Mouse (Mus musculus): Measurements from ENCODE around the gene Srrt.

Srrt gene

GRCm38 (mm10) chr5:137307071-137307912, at the start of gene Srrt:
Gene Srrt, minus strand, starts transcription at chr5:137307674.
- DNase-seq (ENCODE audit: low read depth) = peak; percentile 92

GRCm38 (mm10) chr5:137354091-137354490, 46.6 kb upstream of the Srrt start:
- no peak for DNase-seq (ENCODE audit: low read depth)

DNA sequence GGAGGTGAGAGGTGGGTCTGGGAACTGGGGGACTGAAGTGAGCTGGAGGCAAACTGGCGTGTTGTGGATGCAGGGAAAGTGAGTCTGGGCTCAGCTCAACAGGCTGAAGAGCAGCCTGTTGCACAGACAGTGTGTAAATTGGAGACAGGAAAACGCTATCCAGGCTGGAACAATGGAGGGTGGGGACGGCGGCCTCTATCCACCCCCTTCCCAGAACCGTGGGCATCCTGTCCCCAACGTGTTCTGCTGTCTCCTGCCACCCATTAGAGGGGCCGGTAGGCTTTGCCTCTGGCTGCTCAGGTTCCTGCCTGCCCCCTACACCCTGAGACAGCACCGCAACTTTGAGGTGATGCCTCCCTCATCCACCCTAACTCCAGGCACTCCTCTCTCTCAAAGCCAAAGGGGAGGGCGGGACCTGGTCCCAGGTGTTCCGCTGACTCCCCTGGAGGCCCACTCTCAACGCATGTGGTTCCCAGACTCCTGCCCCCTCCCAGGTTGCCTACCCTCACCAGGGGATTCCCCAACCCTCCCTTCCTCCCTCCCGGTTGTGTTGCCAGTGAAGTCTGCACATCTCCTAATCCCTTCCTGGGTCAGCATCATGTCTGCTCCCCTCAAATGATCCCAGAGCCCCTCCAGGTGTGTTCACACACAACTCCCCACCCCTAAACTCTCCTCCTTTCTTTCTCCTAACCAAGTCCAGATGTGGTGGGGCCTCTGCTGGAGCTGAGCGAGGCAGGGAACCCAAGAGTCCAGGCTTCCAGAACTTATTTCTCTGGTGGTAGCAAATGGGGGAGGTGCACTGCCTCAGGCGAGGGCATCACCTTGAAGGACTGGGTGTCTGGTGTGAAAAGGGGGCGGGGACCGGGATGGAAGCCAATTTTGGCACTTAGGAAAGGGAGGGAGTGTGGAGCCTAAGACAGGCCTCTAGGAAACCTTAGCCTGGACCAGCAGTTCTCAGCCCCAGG, 44.8 kb upstream of the Srrt start:
- DNase-seq (ENCODE audit: low read depth) = no peak

DNA sequence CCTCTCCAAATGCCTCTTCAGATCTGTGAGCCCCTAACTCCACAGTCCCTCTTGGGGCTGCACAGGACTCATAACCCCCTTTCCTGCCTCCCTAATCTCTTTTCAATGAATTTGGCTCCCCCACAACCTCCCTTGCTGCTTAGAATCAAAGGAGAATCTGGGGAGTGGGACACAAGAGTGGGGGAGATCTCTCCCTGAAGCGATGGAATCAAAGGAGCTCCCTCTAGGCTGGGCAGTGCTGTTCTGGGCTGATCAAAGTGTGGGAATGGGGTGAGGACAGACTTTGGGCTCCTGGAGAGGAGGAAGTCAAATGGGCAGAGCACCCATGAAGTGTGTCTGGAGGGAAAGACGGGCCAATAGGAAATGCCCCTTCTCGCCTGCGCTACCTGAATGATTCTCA, 43.9 kb upstream of the Srrt start:
- no peak for DNase-seq (ENCODE audit: low read depth)

- DNase-seq (ENCODE audit: low read depth) = no peak
These were observed 43.5 kb upstream of the Srrt start for GRCm38 (mm10) chr5:137351058-137351380.

DNA sequence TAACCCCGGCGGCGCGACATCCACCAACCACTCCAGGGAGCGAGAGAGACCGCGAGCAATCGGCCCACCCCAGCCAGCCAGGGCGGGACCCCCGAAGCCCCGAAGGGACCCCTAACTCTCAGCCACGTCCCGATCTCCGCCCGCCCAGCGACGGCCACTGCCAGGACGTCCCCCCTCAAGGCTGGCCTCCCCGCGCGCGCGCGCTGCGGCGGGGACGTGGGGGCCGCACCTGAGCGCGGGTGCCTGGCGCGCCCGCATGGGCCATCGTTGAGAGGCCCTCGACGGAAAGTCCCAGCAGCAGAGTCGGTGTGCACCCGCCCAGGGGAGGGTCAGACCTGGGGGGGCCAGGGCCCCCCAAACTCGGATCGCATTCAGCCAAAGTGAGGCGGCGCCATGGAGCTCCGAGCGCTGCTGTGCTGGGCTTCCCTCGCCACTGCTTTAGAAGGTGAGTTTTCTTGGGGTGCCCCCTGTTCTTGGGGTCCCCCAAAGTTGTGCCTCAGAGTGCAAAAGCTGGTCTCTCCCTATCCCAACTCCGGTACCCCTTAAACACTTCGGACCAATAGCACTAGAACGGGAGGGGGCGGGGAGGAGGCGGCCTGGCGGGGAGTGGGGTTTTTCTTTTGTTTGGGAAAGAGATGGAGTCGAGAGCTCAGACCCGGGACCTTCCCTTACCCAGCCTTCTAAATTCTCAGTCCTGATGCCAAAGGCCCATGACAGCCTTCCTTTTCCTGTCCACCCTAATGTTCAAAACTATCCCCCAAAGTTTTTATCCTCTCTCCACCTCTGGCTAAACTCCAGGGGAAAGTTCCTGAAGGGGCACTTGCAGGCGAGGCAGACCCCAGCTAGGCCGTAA, 43.0 kb upstream of the Srrt start:
- no peak for DNase-seq (ENCODE audit: low read depth)

DNA sequence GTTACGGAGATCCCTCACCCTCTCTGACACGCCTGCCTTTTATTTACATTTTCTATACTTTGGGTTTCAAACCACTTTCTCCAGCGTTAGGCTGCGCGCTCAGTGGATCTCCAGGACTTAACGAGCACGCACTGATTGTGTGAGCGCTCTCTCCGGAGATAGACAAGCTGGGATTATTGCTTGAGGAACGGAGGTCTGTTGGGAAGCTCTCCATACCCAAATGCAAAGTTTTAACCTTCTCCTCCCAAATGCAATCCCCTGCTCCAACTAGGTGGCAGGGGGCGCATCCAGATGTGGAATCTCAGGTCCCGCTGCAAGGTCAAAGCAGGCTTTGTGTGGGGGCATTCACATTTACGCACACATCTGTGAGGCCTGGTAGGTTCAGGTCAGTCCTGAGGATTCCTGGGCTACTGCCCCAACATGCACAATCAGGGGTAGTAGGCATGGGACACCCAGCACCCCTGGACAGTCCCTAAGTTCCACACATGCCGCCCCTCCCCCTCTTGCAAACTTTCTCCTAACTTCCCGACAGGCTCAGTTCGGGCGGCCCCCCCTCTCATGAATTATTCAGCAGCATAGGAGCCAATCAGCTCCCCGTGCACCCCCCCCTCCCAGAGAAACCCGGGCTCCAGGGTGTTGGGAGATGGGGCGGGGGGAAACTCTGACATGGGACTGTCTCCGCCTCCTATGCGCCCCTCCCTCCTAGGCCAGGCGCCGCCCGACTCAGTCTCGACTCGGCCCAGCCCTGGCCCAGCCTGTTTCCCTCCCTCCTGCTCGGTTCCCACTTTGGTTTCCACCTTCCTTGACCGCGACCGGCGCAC, 42.1 kb upstream of the Srrt start, which contains the start of gene Ephb4:
Ephb4 (plus strand) TSS at position 726 of the 821 bp plus-strand sequence.
- DNase-seq (ENCODE audit: low read depth) = no peak

- no peak for DNase-seq (ENCODE audit: low read depth)
These were observed 41.3 kb upstream of the Srrt start for GRCm38 (mm10) chr5:137348482-137349383.

GRCm38 (mm10) chr5:137347856-137348255, 40.4 kb upstream of the Srrt start:
- DNase-seq (ENCODE audit: low read depth) = no peak

- no peak for DNase-seq (ENCODE audit: low read depth)
These were observed 39.5 kb upstream of the Srrt start for GRCm38 (mm10) chr5:137346983-137347382.

DNA sequence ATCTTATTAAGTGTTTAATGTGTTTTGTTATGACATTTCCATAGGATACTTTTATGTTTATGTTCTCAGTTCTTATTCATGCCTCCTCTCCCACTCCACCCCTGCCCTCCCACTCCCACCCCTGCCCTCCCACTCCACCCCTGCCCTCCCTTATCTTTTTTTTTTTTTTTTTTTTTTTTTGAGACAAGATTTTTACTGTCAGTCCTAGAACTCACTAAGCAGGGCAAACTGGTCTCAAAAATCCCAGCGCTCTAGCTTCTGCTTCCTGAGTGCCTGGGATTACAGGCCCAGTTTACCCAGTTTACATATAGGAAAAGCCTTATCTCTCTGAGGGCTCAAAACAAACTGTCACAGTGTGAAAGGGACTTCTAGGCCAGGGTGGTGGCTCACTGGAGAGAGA, 38.9 kb upstream of the Srrt start:
- no peak for DNase-seq (ENCODE audit: low read depth)

GRCm38 (mm10) chr5:137345821-137346220, 38.3 kb upstream of the Srrt start:
- DNase-seq (ENCODE audit: low read depth) = no peak

DNA sequence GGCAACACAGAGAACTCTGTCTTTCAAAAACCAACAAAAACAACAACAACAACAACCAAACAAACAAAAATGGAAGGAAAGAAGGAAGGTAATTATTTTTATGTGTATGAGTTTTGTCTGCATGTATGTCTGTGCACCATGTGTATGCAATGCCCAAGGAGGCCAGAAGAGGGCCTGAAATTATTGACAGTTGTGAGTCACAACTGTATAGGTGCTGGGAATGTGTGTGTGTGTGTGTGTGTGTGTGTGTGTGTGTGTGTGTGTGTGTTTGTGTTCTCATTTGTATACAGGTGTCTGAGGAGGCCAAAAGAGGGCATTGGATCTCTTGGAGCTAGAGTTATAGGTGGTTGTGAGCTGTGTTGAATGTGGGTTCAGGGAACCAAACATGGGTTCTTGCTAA, 36.4 kb upstream of the Srrt start:
- DNase-seq (ENCODE audit: low read depth) = no peak

DNA sequence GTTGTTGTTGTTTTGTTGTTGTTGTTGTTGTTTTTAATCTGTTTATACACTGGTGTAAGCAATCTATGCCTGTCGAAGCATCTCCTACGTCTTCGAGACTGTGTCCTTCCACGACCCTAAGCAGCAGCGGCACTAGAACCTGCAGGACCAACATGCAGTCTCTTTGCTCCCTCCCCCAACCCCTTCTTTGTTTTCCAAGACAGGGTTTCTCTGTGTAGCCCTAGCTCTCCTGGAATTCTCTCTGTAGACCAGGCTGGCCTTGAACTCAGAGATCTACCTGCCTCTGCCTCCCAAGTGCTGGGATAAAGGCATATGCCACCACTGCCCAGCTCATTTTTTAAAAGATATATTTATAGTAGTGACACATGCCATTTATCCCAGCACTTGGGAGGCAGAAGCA, 35.9 kb upstream of the Srrt start:
- no peak for DNase-seq (ENCODE audit: low read depth)

- DNase-seq (ENCODE audit: low read depth) = no peak
These were observed 35.0 kb upstream of the Srrt start for GRCm38 (mm10) chr5:137342407-137343012.

DNA sequence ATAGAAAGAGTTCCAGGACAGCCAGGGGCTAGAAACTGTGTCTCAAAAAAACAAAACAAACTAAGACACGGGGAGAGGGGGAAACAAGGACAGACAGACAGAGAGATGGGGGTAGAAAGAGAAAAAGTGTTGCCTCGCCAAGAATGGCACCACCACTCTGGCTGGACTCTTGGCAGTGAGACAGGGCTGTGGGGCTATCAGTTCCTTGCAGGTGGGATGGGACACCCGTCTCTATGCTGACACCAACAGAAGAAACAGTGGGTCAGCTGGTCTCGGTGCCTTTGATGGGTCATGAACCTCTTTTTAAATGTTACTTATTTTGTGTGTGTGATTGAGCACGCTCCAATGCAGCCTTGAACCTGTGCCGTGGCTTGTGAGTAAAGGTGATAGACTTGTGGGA, 32.7 kb upstream of the Srrt start:
- DNase-seq (ENCODE audit: low read depth) = no peak

- DNase-seq (ENCODE audit: low read depth) = no peak
These were observed 32.0 kb upstream of the Srrt start for GRCm38 (mm10) chr5:137339290-137339979.

- no peak for DNase-seq (ENCODE audit: low read depth)
These were observed 31.3 kb upstream of the Srrt start for GRCm38 (mm10) chr5:137338663-137339289.

GRCm38 (mm10) chr5:137338256-137338655, 30.8 kb upstream of the Srrt start:
- peak; percentile 64 for DNase-seq (ENCODE audit: low read depth)

Measured in c-Kit-positive CD71-negative TER-119-negative erythroid progenitor cells, embryonic 14.5 days (primary cell).